Mouse (Mus musculus) T-helper 17 cell (primary cell): ENCODE data around the gene A230050P20Rik.

Source experiments
- in situ Hi-C, 2 experiments: fragments of 300-600 bp; cut with MboI, MseI; formaldehyde crosslinking; loops; 1 replicate in 1 of 2; 2 replicates in 1 of 2; pipeline ENCODE4 v1.15.1; 2025; ENCODE audit warnings: high pct_unique_total_duplicates in 2 of 2

A230050P20Rik gene

GRCm38 (mm10) chr9:20872991-20873390 lies 4.5 kb downstream of the A230050P20Rik start:
- in situ Hi-C loops, result no loop called here

DNA sequence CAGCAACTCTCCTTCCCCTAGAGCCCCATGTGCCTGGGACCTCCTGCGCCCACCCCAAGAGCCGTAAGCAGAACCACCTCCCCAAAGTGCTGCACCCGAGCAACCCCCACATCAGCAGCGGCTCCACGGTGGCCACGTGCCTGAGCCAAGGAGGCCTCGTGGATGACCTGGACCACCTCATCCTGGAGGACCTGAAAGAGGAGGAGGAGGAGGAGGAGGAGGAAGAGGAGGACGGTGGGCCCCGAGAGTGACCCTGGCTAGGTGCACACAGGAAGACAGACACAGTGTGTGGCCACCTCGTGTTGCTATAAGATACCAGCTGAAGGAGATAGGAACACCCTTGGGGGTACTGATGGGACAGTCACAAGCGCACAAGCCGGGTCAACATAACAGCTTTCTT lies 5.1 kb downstream of the A230050P20Rik start:
- in situ Hi-C loops, result no loop called here

DNA sequence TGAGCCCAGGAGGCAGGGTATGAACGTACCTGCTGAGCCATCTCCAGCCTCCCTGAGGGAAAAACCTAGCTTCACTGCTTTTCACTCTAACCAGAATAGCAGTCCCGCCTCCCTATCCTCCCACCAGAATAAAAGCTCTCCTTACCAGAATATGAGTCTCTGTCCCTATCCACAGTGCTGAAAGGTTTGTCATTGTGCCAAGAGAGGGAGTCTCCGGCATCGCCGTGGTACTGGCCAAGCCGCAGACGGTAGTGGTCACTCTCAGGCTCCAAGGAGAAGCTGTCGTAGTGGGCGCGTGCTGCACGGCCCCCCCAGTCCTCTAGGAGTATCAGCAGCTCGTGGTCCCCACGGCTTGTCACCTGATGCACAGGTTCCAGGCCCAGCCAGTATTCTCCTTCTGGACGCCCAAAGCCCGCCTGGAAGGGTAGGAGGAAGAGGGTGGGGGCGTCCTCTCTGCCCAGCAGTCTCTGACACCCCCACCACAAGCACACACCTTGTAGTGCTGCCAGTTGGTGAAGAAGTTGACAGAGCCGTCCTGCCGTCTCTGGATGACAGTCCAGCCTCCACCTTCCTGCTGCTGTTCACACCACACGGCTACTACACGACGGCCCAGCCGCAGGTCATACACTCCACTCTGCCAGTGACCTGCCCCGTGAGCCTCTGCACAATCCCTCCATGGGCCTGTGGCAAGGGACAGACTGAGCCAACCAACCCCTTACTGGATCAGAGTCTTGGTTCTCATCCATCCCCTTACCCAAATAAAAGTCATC lies 6.8 kb downstream of the A230050P20Rik start:
- in situ Hi-C loops, result no loop called here

GRCm38 (mm10) chr9:20876318-20877117 lies 8.1 kb downstream of the A230050P20Rik start:
- in situ Hi-C loops, result no loop called here

DNA sequence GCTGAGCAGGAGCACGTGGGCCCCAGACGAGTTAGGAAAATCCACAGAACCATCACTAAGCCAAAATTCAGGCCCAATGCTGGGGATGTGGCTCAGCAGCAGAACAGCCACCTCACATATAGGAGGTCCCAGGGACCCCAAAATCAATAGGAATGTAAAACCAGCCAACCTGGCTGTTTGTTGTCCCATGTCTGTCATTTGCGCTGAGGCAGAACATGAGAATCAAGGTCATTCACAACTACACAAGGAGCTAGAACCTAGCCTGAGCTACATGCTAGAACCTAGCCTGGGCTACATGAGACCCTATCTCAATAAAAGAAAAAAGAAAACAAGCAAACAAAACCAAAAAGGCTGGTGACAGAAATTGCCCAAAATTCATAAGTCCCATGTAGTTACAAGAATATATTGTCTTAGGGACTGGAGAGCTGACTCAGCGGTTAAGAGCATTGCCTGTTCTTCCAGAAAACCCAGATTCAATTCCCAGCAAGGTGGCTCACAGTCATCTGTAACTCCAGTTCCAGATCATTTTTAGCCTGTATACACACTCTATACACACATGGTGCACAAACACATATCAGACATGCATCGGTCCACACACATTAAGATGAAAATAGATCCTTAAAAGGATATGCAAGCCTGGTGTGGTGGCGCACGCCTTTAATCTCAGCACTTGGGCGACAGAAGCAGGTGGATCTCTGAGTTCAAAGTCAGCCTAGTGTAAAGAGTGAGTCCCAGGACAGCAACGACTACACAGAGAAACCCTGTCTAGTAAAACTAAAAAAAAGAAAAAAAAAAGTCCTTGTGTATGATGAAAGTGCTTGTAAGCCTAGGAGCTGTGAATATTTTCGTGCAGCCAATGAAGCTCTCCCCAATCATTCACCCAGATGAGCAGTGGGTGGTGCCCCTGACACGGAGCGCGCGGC lies 8.9 kb downstream of the A230050P20Rik start:
- in situ Hi-C loops, result no loop called here

GRCm38 (mm10) chr9:20878041-20878709 lies 9.7 kb downstream of the A230050P20Rik start:
- in situ Hi-C loops, result no loop called here

DNA sequence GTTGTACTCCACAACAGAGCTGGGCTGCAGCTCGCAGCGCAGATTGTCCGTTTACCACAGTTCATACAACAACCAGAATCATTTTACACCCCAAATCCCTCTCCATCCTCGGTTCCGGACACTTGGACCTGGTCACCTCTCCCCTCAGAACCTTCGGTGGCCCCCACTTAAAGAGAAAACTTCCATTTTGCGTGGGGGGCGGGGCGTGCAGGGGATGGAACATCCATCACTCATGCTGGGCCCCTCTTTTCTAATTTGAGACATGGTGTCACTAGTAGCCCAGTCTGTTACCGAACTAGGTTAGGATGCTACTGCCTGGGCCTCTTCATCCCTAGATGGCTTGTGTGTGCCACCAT lies 10.2 kb downstream of the A230050P20Rik start:
- in situ Hi-C loops, result no loop called here

DNA sequence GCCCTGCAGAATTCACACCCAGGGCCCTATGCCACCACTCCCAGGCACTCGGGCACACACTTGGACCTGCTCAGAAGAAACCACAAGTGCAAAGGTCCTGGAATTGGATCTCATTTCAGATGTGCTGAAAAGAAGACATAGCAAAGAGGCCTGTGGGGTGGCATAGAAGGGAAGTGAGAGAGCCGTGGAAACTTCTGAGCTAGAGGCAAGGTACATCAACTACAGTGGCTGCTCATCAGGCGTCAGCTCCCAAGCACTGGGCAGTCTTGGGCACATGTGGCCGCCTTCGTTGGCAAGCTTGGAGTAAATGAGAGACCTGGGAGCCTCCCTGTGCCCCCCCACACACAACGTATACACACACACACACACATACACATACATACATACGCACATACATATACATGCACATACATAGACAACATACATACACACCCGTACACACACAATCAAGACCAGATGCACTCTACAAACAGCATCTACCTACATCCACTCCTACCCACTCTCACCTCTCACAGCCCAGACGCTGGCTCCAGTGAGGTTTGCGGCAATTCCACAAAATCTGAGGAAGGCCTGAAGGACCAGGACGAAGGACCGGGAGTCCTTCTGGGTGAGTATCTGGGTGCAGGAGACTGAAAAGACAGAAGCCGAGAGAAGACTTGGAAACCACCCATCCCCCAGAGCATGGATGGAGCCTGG lies 10.8 kb downstream of the A230050P20Rik start, which contains the start of gene Angptl6:
Gene Angptl6, minus strand, starts transcription at position 631 of the 696 bp plus-strand sequence.
- in situ Hi-C loops, result no loop called here

- in situ Hi-C loops, result no loop called here
These were observed 18.1 kb downstream of the A230050P20Rik start for GRCm38 (mm10) chr9:20886563-20886962.

- in situ Hi-C loops, result no loop called here
These were observed 18.7 kb downstream of the A230050P20Rik start for GRCm38 (mm10) chr9:20887191-20887590.

- in situ Hi-C loops, result no loop called here
These were observed 19.4 kb downstream of the A230050P20Rik start, which contains the start of gene Ppan for GRCm38 (mm10) chr9:20887704-20888385. Gene Ppan, plus strand, starts transcription at chr9:20888175.

DNA sequence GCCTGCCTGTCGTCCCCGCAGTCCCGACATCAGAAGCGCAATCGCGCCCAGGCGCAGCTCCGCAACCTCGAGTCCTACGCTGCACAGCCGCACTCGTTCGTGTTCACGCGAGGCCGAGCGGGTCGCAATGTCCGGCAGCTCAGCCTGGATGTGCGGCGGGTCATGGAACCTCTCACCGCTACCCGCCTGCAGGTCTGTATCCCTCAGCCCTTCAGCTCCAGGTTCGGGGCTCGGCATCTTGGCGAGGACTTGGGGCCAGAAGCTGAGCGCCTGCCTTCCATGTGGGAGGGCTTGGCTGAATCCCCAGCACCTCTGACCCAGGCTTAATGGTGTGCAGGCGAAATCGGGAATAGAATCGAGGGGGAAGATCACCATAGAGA lies 19.9 kb downstream of the A230050P20Rik start:
- in situ Hi-C loops, result no loop called here

DNA sequence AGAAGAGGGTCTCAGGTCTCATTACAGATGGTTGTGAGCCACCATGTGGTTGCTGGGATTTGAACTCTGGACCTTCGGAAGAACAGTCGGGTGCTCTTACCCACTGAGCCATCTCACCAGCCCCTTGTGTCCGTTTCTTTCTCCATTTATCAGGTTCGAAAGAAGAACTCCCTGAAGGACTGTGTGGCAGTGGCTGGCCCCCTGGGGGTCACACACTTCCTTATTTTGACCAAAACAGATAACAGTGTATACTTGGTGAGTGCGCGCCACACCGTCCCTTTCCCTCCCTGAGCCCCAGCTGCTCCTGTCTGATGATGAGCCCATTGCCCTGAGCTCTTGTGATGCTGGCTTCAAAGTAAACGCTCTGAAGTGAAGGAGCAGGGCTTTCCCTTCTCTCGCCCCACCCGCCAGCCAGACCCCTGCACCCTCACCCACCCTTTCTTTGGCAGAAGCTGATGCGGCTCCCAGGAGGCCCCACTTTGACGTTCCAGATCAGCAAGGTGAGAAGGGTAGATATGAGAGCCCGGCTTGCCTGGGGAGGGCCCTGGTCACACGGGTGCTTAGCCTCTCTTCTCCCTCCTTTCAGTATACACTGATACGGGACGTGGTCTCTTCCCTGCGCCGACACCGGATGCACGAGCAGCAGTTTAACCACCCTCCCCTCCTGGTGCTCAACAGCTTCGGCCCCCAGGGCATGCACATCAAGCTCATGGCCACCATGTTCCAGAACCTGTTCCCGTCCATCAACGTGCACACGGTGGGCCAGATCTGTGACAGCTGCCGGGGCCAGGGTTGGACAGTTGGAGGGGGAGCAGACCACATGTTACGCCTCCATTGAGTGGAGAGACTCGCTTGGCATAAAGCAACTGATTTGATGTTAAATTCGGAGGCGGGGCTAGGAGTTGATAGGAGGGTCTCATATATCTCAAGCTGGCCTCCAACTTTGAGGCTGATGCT lies 21.0 kb downstream of the A230050P20Rik start:
- in situ Hi-C loops, result no loop called here

- in situ Hi-C loops, result no loop called here
These were observed 22.0 kb downstream of the A230050P20Rik start for GRCm38 (mm10) chr9:20890411-20890810.

- in situ Hi-C loops, result no loop called here
These were observed 23.1 kb downstream of the A230050P20Rik start for GRCm38 (mm10) chr9:20891339-20892103.

DNA sequence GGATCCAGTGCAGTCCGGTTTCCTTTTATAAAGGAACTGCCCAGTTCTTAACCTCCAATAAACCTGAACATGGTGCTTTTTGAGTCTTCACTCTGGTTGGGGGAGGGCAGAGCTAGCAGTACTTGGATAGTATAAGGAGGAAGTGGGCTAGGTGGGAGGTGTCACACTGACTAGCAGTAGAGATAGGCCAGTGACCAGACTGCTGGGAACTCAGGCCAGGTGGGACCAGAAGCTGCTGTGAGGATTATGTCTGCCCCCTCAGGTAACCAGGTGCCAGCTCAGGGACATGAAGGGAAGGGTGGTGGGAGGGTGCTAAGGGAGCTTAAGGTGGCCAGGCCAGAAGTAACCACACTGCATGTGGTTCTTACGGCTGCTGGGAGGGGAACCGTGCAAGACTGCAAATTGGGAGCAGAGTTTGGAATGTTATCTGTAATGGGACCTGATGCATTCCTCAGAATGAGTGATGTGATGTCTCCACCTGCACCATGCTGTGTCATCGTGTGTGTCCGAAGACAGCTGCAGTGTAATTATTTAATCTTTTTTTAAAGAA lies 23.7 kb downstream of the A230050P20Rik start:
- in situ Hi-C loops, result no loop called here

GRCm38 (mm10) chr9:20893069-20893468 lies 24.6 kb downstream of the A230050P20Rik start:
- in situ Hi-C loops, result no loop called here
